Mouse (Mus musculus) MEL (cell line): Measurements from ENCODE around the gene Bag6. TPM values are rescaled to one million over a fixed set of nuclear protein-coding genes. Genes with fewer than 3 reads are reported as not detected.
"Not testable (repeated sequence)": the region's sequence is repeated elsewhere in the genome, so short reads cannot be mapped to it uniquely, and the experiment has no call there.

Experiments
- DNase-seq: peaks from one replicate; pipeline ENCODE4 v3.0.0; 2011; ENCODE audit warnings: low read depth, low spot score
- H3K27ac ChIP-seq: 2 replicates; pipeline ENCODE4 v1.5.1; 2012; ENCODE audit warnings: low read depth, mild to moderate bottlenecking, control low read depth, low read length, moderate library complexity; ENCODE audit not compliant: control insufficient read depth
- H3K27me3 ChIP-seq, 2 experiments: fragments of 150-350 bp in 1 of 2; sonication (generic) in 1 of 2; 2 replicates each; pipeline ENCODE4 v1.6.1; 2012; ENCODE audit warnings: low read length in 2 of 2, mild to moderate bottlenecking in 2 of 2, improper control_type of control experiment in 1 of 2, moderate library complexity in 1 of 2; ENCODE audit not compliant: insufficient read depth in 2 of 2, control insufficient read depth in 1 of 2
- H3K36me3 ChIP-seq, 2 experiments: 2 replicates each; pipeline ENCODE4 v1.6.1; 2012 to 2014; ENCODE audit warnings: low read length in 2 of 2, improper control_type of control experiment in 1 of 2, inconsistent platforms in 1 of 2, mild to moderate bottlenecking in 1 of 2; ENCODE audit not compliant: insufficient read depth in 2 of 2, control insufficient read depth in 1 of 2
- H3K4me1 ChIP-seq, 2 experiments: fragments of 150-350 bp in 1 of 2; sonication (generic) in 1 of 2; 2 replicates each; pipeline ENCODE4 v1.6.1; 2012; ENCODE audit warnings: low read length in 2 of 2, improper control_type of control experiment in 1 of 2, mild to moderate bottlenecking in 1 of 2; ENCODE audit not compliant: insufficient read depth in 2 of 2, control insufficient read depth in 1 of 2
- H3K4me3 ChIP-seq, 2 experiments: fragments of 150-350 bp in 1 of 2; sonication (generic) in 1 of 2; 2 replicates each; pipeline ENCODE4 v1.5.1; 2012; ENCODE audit warnings: low read depth in 2 of 2, low read length in 2 of 2, mild to moderate bottlenecking in 2 of 2, moderate library complexity in 2 of 2, control low read depth in 1 of 2, improper control_type of control experiment in 1 of 2; ENCODE audit not compliant: control insufficient read depth in 1 of 2, insufficient read depth in 1 of 2
- H3K79me2 ChIP-seq: 2 replicates; pipeline ENCODE4 v1.6.1; 2012; ENCODE audit warnings: mild to moderate bottlenecking, low read length, moderate library complexity; ENCODE audit not compliant: control insufficient read depth, poor library complexity, insufficient read depth
- H3K9ac ChIP-seq: 2 replicates; pipeline ENCODE4 v1.6.1; 2012; ENCODE audit warnings: low read depth, mild to moderate bottlenecking, control low read depth, low read length, moderate library complexity; ENCODE audit not compliant: control insufficient read depth, poor library complexity, severe bottlenecking
- H3K9me3 ChIP-seq: fragments of 150-350 bp; sonication (generic); replicated peaks from 2 replicates; pipeline ENCODE4 v1.6.1; 2012; ENCODE audit warnings: mild to moderate bottlenecking, low read length, improper control_type of control experiment, moderate library complexity; ENCODE audit not compliant: insufficient read depth
- CHD1 ChIP-seq: IDR thresholded peaks from 2 replicates; pipeline ENCODE4 v1.6.1; 2012; ENCODE audit warnings: low read depth, mild to moderate bottlenecking, inconsistent platforms, low read length, improper control_type of control experiment
- CTCF ChIP-seq, 3 experiments: IDR thresholded peaks in 2 of 3; conservative IDR thresholded peaks in 1 of 3; 2 replicates each; pipeline ENCODE4 v1.5.1; 2011 to 2012; ENCODE audit warnings: low read length in 3 of 3, low read depth in 2 of 3, mild to moderate bottlenecking in 2 of 3, improper control_type of control experiment in 1 of 3, inconsistent platforms in 1 of 3, mixed read lengths in 1 of 3, moderate library complexity in 1 of 3; ENCODE audit not compliant: control insufficient read depth in 1 of 3, insufficient read depth in 1 of 3, poor library complexity in 1 of 3, severe bottlenecking in 1 of 3
- E2F4 ChIP-seq: IDR thresholded peaks from 2 replicates; pipeline ENCODE4 v1.6.1; 2011; ENCODE audit warnings: low read depth, low read length, improper control_type of control experiment, borderline replicate concordance
- ELF1 ChIP-seq: IDR thresholded peaks from 2 replicates; pipeline ENCODE4 v1.6.1; 2014; ENCODE audit warnings: low read depth, mild to moderate bottlenecking, inconsistent platforms, low read length, improper control_type of control experiment, moderate library complexity
- EP300 ChIP-seq, 2 experiments: IDR thresholded peaks; 2 replicates each; pipeline ENCODE4 v1.6.1; 2011; ENCODE audit warnings: improper control_type of control experiment in 2 of 2, low read length in 2 of 2, low read depth in 1 of 2, mild to moderate bottlenecking in 1 of 2
- ETS1 ChIP-seq: IDR thresholded peaks from 2 replicates; pipeline ENCODE4 v1.6.1; 2012; ENCODE audit warnings: low read depth, mild to moderate bottlenecking, inconsistent platforms, low read length, improper control_type of control experiment, moderate library complexity
- GABPA ChIP-seq: IDR thresholded peaks from 2 replicates; pipeline ENCODE4 v1.6.1; 2012; ENCODE audit warnings: low read depth, mild to moderate bottlenecking, inconsistent platforms, low read length, improper control_type of control experiment, moderate library complexity
- GATA1 ChIP-seq: IDR thresholded peaks from 2 replicates; pipeline ENCODE4 v1.6.1; 2011; ENCODE audit warnings: low read depth, low read length, improper control_type of control experiment
- HCFC1 ChIP-seq: IDR thresholded peaks from 2 replicates; pipeline ENCODE4 v1.6.1; 2012; ENCODE audit warnings: low read depth, mild to moderate bottlenecking, inconsistent platforms, low read length, improper control_type of control experiment, moderate library complexity
- JUND ChIP-seq: IDR thresholded peaks from 2 replicates; pipeline ENCODE4 v1.6.1; 2011; ENCODE audit warnings: low read depth, mild to moderate bottlenecking, improper control_type of control experiment, low read length
- MAFK ChIP-seq: IDR thresholded peaks from 2 replicates; pipeline ENCODE4 v1.6.1; 2011; ENCODE audit warnings: low read depth, mild to moderate bottlenecking, low read length, improper control_type of control experiment, borderline replicate concordance
- MAX ChIP-seq: IDR thresholded peaks from 2 replicates; pipeline ENCODE4 v1.6.1; 2011; ENCODE audit warnings: low read length, improper control_type of control experiment
- MEF2A ChIP-seq: IDR thresholded peaks from 2 replicates; pipeline ENCODE4 v1.6.1; 2014; ENCODE audit warnings: low read depth, mild to moderate bottlenecking, inconsistent platforms, low read length, improper control_type of control experiment; ENCODE audit not compliant: poor library complexity, insufficient replicate concordance, severe bottlenecking; ENCODE audit errors: extremely low read depth
- MXI1 ChIP-seq: IDR thresholded peaks from 2 replicates; pipeline ENCODE4 v1.6.1; 2011; ENCODE audit warnings: mild to moderate bottlenecking, low read depth, low read length, improper control_type of control experiment
- MYC ChIP-seq: IDR thresholded peaks from 2 replicates; pipeline ENCODE4 v1.6.1; 2011; ENCODE audit warnings: low read depth, mild to moderate bottlenecking, low read length, improper control_type of control experiment, moderate library complexity
- NELFE ChIP-seq: IDR thresholded peaks from 2 replicates; pipeline ENCODE4 v1.6.1; 2011; ENCODE audit warnings: low read depth, low read length, improper control_type of control experiment
- NRF1 ChIP-seq: IDR thresholded peaks from 2 replicates; pipeline ENCODE4 v1.6.1; 2014; ENCODE audit warnings: low read depth, mild to moderate bottlenecking, inconsistent platforms, low read length, improper control_type of control experiment, moderate library complexity; ENCODE audit not compliant: poor library complexity, insufficient read depth, severe bottlenecking
- POLR2AphosphoS5 ChIP-seq: IDR thresholded peaks from 2 replicates; pipeline ENCODE4 v1.6.1; 2012; ENCODE audit warnings: low read depth, borderline replicate concordance, mild to moderate bottlenecking, inconsistent platforms, low read length, moderate library complexity, mixed read lengths
- RAD21 ChIP-seq: IDR thresholded peaks from 2 replicates; pipeline ENCODE4 v1.6.1; 2011; ENCODE audit warnings: mild to moderate bottlenecking, low read depth, low read length, improper control_type of control experiment
- RCOR1 ChIP-seq: IDR thresholded peaks from 2 replicates; pipeline ENCODE4 v1.6.1; 2012; ENCODE audit warnings: low read depth, mild to moderate bottlenecking, inconsistent platforms, low read length, improper control_type of control experiment
- SIN3A ChIP-seq: IDR thresholded peaks from 2 replicates; pipeline ENCODE4 v1.6.1; 2012; ENCODE audit warnings: low read length, improper control_type of control experiment, inconsistent platforms
- SMC3 ChIP-seq: IDR thresholded peaks from 2 replicates; pipeline ENCODE4 v1.6.1; 2011; ENCODE audit warnings: low read depth, low read length, improper control_type of control experiment
- TAL1 ChIP-seq: IDR thresholded peaks from 2 replicates; pipeline ENCODE4 v1.6.1; 2012; ENCODE audit warnings: mild to moderate bottlenecking, inconsistent platforms, low read length, moderate library complexity, mixed read lengths
- TBP ChIP-seq: IDR thresholded peaks from 2 replicates; pipeline ENCODE4 v1.8.0; 2011; ENCODE audit warnings: low read depth, low read length, improper control_type of control experiment
- TCF12 ChIP-seq: IDR thresholded peaks from 2 replicates; pipeline ENCODE4 v1.6.1; 2014; ENCODE audit warnings: low read depth, mild to moderate bottlenecking, inconsistent platforms, low read length, improper control_type of control experiment, moderate library complexity
- USF2 ChIP-seq, 2 experiments: IDR thresholded peaks; 2 replicates each; pipeline ENCODE4 v1.6.1; 2011 to 2012; ENCODE audit warnings: improper control_type of control experiment in 2 of 2, low read length in 2 of 2, borderline replicate concordance in 1 of 2, inconsistent platforms in 1 of 2, low read depth in 1 of 2, mild to moderate bottlenecking in 1 of 2; ENCODE audit not compliant: insufficient read depth in 1 of 2
- ZC3H11A ChIP-seq: IDR thresholded peaks from 2 replicates; pipeline ENCODE4 v1.6.1; 2012; ENCODE audit warnings: low read depth, mild to moderate bottlenecking, inconsistent platforms, low read length, improper control_type of control experiment
- ZMIZ1 ChIP-seq: IDR thresholded peaks from 2 replicates; pipeline ENCODE4 v1.6.1; 2012; ENCODE audit warnings: low read depth, mild to moderate bottlenecking, inconsistent platforms, low read length, improper control_type of control experiment, moderate library complexity
- ZNF384 ChIP-seq: IDR thresholded peaks from 2 replicates; pipeline ENCODE4 v1.6.1; 2012; ENCODE audit warnings: low read depth, mild to moderate bottlenecking, inconsistent platforms, low read length, improper control_type of control experiment
- polyA plus RNA-seq, 2 experiments: library from polyadenylated mRNA; stranded (reverse) in 1 of 2; unstranded in 1 of 2; fragments of >175 nt in 1 of 2; fragments of >200 nt in 1 of 2; gene quantifications; 2 replicates each; pipeline versions ENCODE4 v1.2.1 to v1.2.4; 2012; ENCODE audit warnings: low replicate concordance in 2 of 2, low read depth in 1 of 2; ENCODE audit not compliant: insufficient read length in 2 of 2, insufficient read depth in 1 of 2, missing spikeins in 1 of 2
- total RNA-seq: library from RNA; depleted of rRNA; stranded (reverse); fragments of 300-350 nt; gene quantifications from 2 replicates; pipeline ENCODE4 v1.2.3, GENCODE M21; 2012

Bag6 gene
- total and polyA plus RNA-seq, 3 experiments, result 102 to 283 TPM; not detected in 1

GRCm38 (mm10) chr17:35121143-35121799, 13.7 kb upstream of the Bag6 start, which contains the start of gene Gpank1 (continued):
- TF ChIP-seq TCF12 (peak; percentile 37; the same call in 1 of the 2 replicates), ZNF384 (no peak), HCFC1 (peak; percentile 98), NRF1 (peak; percentile 90), MXI1 (peak; percentile 86)

GRCm38 (mm10) chr17:35121871-35122303, 13.1 kb upstream of the Bag6 start, which contains the start of gene Csnk2b:
Gene Csnk2b, minus strand, starts transcription at chr17:35122053.
- H3K9me3 ChIP-seq, result no peaks in the 10 kb centered on the region
- TF ChIP-seq MAFK (no peak), USF2 (IDR thresholded peaks at IDR 0.05; ENCODE audit: borderline replicate concordance in 1 of 2, insufficient read depth in 1 of 2, low read depth in 1 of 2, low read length in 2 of 2) (no peak), CTCF (IDR thresholded peaks at IDR 0.05 in 2 of 3, conservative IDR thresholded peaks at IDR 0.05 in 1 of 3; ENCODE audit: control insufficient read depth in 1 of 3, insufficient read depth in 1 of 3, low read depth in 2 of 3, low read length in 3 of 3, poor library complexity in 1 of 3, severe bottlenecking in 1 of 3) (peak in 2 of 3 experiments; percentile 8 to 64; a peak in 2 of 6 replicates), JUND (no peak), POLR2AphosphoS5 (no peak), NRF1 (peak; percentile 80), HCFC1 (no peak), ZNF384 (no peak), NELFE (no peak), ELF1 (no peak), MEF2A (no peak), ETS1 (0 out of 2 replicates have a peak, but pooled peaks have one; percentile 20), SMC3 (peak; percentile 57), TAL1 (no peak), RAD21 (peak; percentile 69), EP300 (IDR thresholded peaks at IDR 0.05; ENCODE audit: low read depth in 1 of 2, low read length in 2 of 2) (0 out of 4 replicates have a peak, but pooled peaks of 1 of the 2 experiments have one; percentile 20), RCOR1 (0 out of 2 replicates have a peak, but pooled peaks have one; percentile 31), ZC3H11A (peak; percentile 47), CHD1 (no peak), GATA1 (peak; percentile 38; the same call in 1 of the 2 replicates), MAX (peak; percentile 36; the same call in 1 of the 2 replicates), MXI1 (peak; percentile 17; the same call in 1 of the 2 replicates), MYC (no peak), SIN3A (peak; percentile 68), E2F4 (peak; percentile 89), GABPA (no peak), ZMIZ1 (no peak), TBP (peak; percentile 13; the same call in 1 of the 2 replicates)
- peaks cover 3 to 20% of the 10 kb centered on the region in 2 experiments; a peak in 2 of 4 replicates for H3K36me3 ChIP-seq
- peak within 1 kb of the TSS; percentile 79 for H3K27ac ChIP-seq
- peaks cover 6% of the 10 kb centered on the region in 2 experiments for H3K4me1 ChIP-seq
- peaks cover 37% of the 10 kb centered on the region for H3K79me2 ChIP-seq
- peak within 1 kb of the TSS; percentile 95 for H3K9ac ChIP-seq
- H3K27me3 ChIP-seq, result no peaks in the 10 kb centered on the region
- peak within 1 kb of the TSS; percentile 76 to 93 for H3K4me3 ChIP-seq
- peak; percentile 82 for DNase-seq

- not testable (repeated sequence) for DNase-seq, H3K4me3 ChIP-seq, H3K27me3 ChIP-seq, H3K9ac ChIP-seq, H3K27ac ChIP-seq, H3K9me3 ChIP-seq, H3K4me1 ChIP-seq
- H3K36me3 ChIP-seq, result peaks cover 3 to 20% of the 10 kb centered on the region in 2 experiments; a peak in 2 of 4 replicates
- peaks cover 47% of the 10 kb centered on the region for H3K79me2 ChIP-seq
These were observed 11.7 kb upstream of the Bag6 start for GRCm38 (mm10) chr17:35123287-35123686.
